Mouse (Mus musculus) stomach, embryonic 15.5 days (tissue): ENCODE data around the gene Pip5kl1. TPM values are rescaled to one million over a fixed set of nuclear protein-coding genes. Genes with fewer than 3 reads are reported as not detected.

Source experiments
- ATAC-seq: fragments of 200-750 bp; cut with Nextera tagmentation; 2 replicates; pipeline ENCODE4 v1.8.0; 2017; ENCODE audit warnings: low read depth, moderate number of reproducible peaks, moderate TSS enrichment; ENCODE audit not compliant: insufficient read depth, low FRiP score
- H3K27ac ChIP-seq: fragments of 300-500 bp; sonication (generic); 2 replicates; pipeline ENCODE4 v1.5.1; 2015; ENCODE audit warnings: mild to moderate bottlenecking, inconsistent platforms
- H3K27me3 ChIP-seq: fragments of 300-500 bp; sonication (generic); replicated peaks from 2 replicates; pipeline ENCODE4 v1.6.1; 2015; ENCODE audit warnings: inconsistent platforms
- H3K36me3 ChIP-seq: fragments of 300-500 bp; sonication (generic); 2 replicates; pipeline ENCODE4 v1.6.1; 2015; ENCODE audit warnings: inconsistent platforms
- H3K4me1 ChIP-seq: fragments of 300-500 bp; sonication (generic); 2 replicates; pipeline ENCODE4 v1.6.1; 2015; ENCODE audit warnings: inconsistent platforms
- H3K4me2 ChIP-seq: fragments of 300-500 bp; sonication (generic); 2 replicates; pipeline ENCODE4 v1.6.1; 2015; ENCODE audit warnings: mild to moderate bottlenecking, inconsistent platforms
- H3K4me3 ChIP-seq: fragments of 300-500 bp; sonication (generic); replicated peaks from 2 replicates; pipeline ENCODE4 v1.5.1; 2015; ENCODE audit warnings: inconsistent platforms
- H3K9ac ChIP-seq: fragments of 300-500 bp; sonication (generic); 2 replicates; pipeline ENCODE4 v1.6.1; 2015; ENCODE audit warnings: inconsistent platforms
- H3K9me3 ChIP-seq: fragments of 300-500 bp; sonication (generic); 2 replicates; pipeline ENCODE4 v1.6.1; 2016; ENCODE audit warnings: inconsistent platforms
- WGBS: fragments of 180-500 bp; shearing (Covaris S2); methylation state at CpG from one replicate; pipeline ENCODE4 v1.1.7; 2015; 5-methylcytosine and 5-hydroxymethylcytosine counted together
- polyA plus RNA-seq: library from polyadenylated mRNA; unstranded; fragments of >200 nt; fragmentation: Nextera tagmentation; extraction: Ambion mirVana; gene quantifications from 2 replicates; pipeline ENCODE4 v1.2.1, GENCODE M21; 2015

The Pip5kl1 gene
- polyA plus RNA-seq, result 0.36 and 0.61 TPM in 2 replicates

DNA sequence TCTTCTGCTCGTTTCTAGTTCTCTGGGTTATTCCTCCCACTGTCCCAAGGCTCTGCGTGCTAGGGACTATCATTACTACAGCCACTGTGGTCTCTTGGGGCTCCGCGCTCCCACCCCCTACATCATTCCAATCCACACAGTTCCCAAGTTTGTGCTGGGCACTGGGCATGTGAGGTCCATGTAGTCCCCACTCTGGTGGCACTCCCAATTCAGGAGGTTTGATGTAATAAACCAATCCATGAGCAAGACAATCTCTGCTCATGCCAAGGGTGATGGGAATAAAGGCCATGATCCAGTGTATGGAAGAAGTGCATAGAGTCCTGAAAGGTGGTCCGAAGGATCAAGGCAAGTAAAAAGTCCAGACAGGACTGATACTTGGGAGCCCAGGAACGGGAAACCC lies at the start of gene Pip5kl1:
TSS of gene Pip5kl1 (plus strand) at position 301 of the 400 bp plus-strand sequence.
- Histone ChIP-seq H3K27ac (no peak within 1 kb of the TSS), H3K9me3 (no peaks in the 10 kb centered on the region), H3K36me3 (peaks cover 6% of the 10 kb centered on the region; the same call in 1 of the 2 replicates), H3K4me3 (peak within 1 kb of the TSS; percentile 33), H3K9ac (peak within 1 kb of the TSS; percentile 16; the same call in 1 of the 2 replicates), H3K4me2 (peak within 1 kb of the TSS; percentile 81), H3K4me1 (peaks cover 24% of the 10 kb centered on the region), H3K27me3 (peaks cover 10% of the 10 kb centered on the region; the same call in 1 of the 2 replicates)
- 71% methylated on average over 6 of the region's 6 CpGs for WGBS
- ATAC-seq, result no peak

DNA sequence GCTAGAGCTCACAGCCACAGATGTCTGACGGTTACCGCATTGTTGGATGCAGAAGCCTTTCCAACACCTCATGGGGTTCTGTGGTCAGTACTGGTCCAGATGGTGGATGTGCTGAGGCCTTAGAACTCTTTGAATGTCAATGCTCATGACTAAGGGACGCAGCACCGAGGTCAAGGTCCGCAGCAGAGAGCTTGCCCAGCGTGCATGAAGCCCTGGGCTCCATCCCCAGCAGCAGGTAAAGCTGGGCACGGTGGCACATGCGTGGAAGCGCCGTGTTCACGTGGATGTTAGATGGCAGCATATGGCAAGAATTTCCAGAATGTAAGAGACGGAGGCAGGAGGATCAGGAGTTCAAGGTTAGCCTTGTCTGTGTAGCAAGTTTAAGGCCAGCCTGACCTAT lies 48.8 kb upstream of the Pip5kl1 start:
- no peak overlapping the region for H3K9ac ChIP-seq
- no peak for ATAC-seq
- H3K4me3 ChIP-seq, result no peak overlapping the region
- no peaks in the 10 kb centered on the region for H3K4me1 ChIP-seq
- 86% methylated on average over 12 of the region's 12 CpGs for WGBS
- H3K4me2 ChIP-seq, result no peak overlapping the region
- no peaks in the 10 kb centered on the region for H3K9me3 ChIP-seq
- H3K27me3 ChIP-seq, result no peaks in the 10 kb centered on the region
- no peak overlapping the region for H3K27ac ChIP-seq
- H3K36me3 ChIP-seq, result no peaks in the 10 kb centered on the region

DNA sequence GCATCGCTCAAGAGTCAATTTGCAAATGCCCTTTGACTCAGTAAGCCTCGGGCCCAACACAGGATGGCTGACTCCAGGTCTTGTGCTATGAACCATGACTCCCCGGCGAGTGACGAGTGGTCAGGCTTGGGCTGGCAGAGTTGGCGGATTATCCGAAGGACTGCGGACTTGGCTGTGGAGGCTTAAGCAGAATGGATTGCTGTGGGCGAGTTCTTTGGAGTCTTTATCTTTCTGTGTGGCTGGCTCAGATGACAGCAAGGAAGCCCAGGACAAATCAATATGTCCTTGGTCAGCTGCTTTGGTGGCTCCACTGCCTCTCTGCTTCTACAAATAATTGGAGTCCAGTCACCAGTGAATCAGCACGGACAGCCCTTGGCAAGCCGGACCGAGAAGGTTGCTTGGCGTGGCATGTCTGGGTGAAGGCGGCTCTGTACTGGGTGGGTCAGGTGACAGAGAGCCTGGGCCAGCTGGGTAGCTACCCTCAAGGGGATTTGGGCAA lies 47.1 kb upstream of the Pip5kl1 start:
- no peaks in the 10 kb centered on the region for H3K27me3 ChIP-seq
- no peak overlapping the region for H3K4me3 ChIP-seq
- H3K36me3 ChIP-seq, result no peaks in the 10 kb centered on the region
- H3K27ac ChIP-seq, result no peak overlapping the region
- H3K9me3 ChIP-seq, result no peaks in the 10 kb centered on the region
- no peak overlapping the region for H3K9ac ChIP-seq
- H3K4me2 ChIP-seq, result no peak overlapping the region
- 76% methylated on average over 14 of the region's 14 CpGs for WGBS
- H3K4me1 ChIP-seq, result no peaks in the 10 kb centered on the region
- ATAC-seq, result no peak

DNA sequence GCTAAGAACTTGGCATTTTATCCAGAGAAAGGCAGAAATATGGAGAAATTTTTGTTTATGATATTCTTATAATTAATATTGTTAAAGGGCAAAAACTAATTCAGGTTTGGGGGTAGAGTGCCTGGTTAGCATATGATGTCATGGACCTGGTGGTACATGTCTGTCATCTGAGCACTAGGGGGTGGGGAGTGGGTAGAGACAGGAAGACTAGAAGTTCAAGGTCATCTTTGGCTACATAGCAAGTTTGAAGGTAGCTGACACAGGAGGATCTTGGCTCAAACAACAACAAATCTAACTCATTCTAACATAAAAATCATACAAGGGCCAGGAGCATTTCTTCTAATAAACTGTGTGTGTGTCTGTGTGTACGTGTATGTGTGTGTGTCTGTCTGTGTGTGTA lies 46.3 kb upstream of the Pip5kl1 start:
- H3K4me3 ChIP-seq, result no peak overlapping the region
- no peaks in the 10 kb centered on the region for H3K9me3 ChIP-seq
- no peaks in the 10 kb centered on the region for H3K36me3 ChIP-seq
- H3K27me3 ChIP-seq, result no peaks in the 10 kb centered on the region
- no peaks in the 10 kb centered on the region for H3K4me1 ChIP-seq
- no peak overlapping the region for H3K4me2 ChIP-seq
- H3K9ac ChIP-seq, result no peak overlapping the region
- no peak for ATAC-seq
- H3K27ac ChIP-seq, result no peak overlapping the region
- WGBS, result 86% methylated on average over 1 of the region's 1 CpGs

DNA sequence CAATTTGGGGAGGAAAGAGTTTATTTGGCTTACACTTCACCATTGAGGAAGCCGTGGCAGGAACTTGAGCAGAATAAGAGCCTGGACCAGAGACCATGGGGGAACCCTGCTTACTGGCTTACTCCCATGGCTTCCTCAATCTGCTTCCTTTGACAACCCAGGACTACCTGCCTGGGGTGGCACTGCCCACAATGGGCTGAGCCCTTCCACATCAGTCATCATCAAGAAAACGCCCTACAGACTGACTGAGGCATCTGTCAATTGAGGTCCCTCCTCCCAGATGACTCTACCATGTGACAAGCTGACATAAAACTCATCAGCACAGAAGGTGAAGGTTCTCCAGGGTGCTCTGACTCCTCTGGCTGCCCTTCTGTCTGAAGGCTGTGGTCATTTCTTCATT lies 44.1 kb upstream of the Pip5kl1 start:
- no peak for ATAC-seq
- no peak overlapping the region for H3K4me3 ChIP-seq
- H3K27ac ChIP-seq, result no peak overlapping the region
- no peak overlapping the region for H3K9ac ChIP-seq
- no peaks in the 10 kb centered on the region for H3K27me3 ChIP-seq
- no peaks in the 10 kb centered on the region for H3K36me3 ChIP-seq
- H3K4me1 ChIP-seq, result peaks cover 7% of the 10 kb centered on the region
- WGBS, result 62% methylated on average over 2 of the region's 2 CpGs
- H3K4me2 ChIP-seq, result no peak overlapping the region
- H3K9me3 ChIP-seq, result no peaks in the 10 kb centered on the region

DNA sequence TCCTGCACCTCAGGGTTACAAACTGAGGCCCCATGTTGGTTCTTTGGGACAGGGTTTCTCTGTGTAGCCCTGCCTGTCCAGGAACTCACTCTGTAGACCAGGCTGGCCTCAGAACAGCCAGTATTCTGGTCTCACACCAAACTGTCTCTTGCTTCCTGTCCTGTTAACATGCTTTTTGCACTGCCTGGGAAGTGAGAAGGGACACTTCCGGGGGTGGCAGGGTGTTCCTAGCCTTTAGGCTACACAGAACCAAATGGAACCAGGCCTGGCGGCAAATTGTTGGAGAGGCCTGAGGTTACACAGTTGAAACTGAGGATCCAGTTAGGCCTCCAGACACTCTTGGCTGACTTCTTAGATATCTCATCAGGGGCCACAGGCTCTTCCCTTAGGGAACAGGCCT lies 41.4 kb upstream of the Pip5kl1 start:
- Histone ChIP-seq H3K27me3 (no peaks in the 10 kb centered on the region), H3K27ac (no peak overlapping the region)
- no peak for ATAC-seq

DNA sequence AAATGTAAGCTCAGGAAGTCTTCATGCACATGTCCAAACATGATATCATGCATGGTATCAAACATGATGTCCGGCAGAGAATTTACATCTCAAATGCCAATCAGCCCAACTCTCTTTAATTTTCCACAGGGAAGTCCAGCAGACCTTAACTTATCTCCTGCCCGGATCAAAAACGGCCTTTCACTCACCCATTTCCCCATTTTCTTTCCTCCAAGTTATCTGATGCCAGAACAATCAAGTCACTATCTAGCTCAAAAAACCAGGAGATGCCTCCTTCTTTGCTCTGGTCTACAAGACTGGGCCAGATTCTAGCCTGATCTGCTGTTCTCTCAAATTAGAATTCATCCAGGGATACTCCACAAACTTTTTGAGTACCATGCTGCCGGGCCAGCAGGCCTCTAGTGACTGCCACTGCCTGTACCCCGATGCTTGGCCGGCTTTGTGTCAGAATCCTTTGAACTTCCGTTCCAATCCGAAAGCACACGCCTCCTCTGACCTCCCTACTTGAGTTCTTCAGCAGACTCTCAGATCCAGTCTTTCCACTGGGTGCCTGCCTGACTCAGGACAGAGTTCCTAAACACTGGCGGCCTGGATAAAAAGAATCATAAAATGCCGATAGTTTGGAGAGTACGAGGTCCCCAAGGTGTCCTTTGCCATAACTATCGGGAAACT lies 40.4 kb upstream of the Pip5kl1 start:
- Histone ChIP-seq H3K9ac (peak overlapping the region; percentile 42), H3K4me2 (peak overlapping the region; percentile 78), H3K27ac (peak overlapping the region; percentile 98), H3K4me3 (peak overlapping the region; percentile 80), H3K9me3 (no peaks in the 10 kb centered on the region), H3K4me1 (peaks cover 39% of the 10 kb centered on the region), H3K36me3 (no peaks in the 10 kb centered on the region), H3K27me3 (no peaks in the 10 kb centered on the region)
- ATAC-seq, result 0 out of 2 replicates have a peak, but pooled peaks have one; percentile 8
- 12% methylated on average over 13 of the region's 13 CpGs for WGBS

More for the DNA sequence above, 41.4 kb upstream of the Pip5kl1 start:
- H3K4me2 ChIP-seq, result no peak overlapping the region
- H3K9ac ChIP-seq, result no peak overlapping the region
- peaks cover 29% of the 10 kb centered on the region for H3K4me1 ChIP-seq
- no peak overlapping the region for H3K4me3 ChIP-seq
- no peaks in the 10 kb centered on the region for H3K9me3 ChIP-seq
- H3K36me3 ChIP-seq, result no peaks in the 10 kb centered on the region
- WGBS, result 88% methylated on average over 2 of the region's 2 CpGs

DNA sequence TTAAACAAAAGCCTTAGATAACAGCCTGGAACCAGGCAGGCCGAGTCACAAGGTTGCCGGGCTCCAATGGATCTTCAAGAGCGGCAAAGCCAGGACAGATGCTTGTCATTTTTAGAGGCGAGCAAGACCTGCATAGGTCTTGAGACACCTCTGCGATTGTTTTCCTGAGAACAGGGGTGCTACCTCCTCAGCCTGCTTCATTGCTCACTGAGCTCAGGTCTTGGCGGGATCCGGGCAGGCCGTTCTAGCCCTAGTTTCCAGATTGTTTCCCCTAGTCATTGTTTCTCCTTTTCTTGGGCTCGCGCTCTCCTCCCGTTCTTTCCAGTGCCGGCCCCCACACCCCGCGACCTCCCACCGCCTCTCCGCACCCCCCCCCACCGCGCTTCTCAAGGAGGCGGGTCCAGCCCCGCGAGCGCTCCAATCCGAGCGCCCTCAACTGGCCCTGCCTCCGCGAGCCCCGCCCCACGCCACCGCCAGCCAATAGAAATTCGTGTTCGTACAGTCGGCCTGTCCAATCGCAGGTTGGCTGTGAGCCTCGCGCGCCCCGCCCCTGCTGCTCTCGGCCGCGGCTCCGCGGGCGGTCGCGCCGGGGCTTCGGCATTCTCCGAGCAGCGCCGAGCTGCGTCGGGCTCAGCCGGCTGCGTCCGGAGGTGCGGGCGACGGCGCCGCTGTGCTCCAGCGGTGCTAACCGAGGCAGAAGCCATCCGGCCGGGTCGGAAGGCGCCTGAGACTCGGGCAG lies 39.7 kb upstream of the Pip5kl1 start, which contains the start of gene Fam102a:
TSS of gene Fam102a (plus strand) at position 600 of the 739 bp plus-strand sequence.
- WGBS, result under 1% methylated on average over 66 of the region's 67 CpGs
- peak within 1 kb of the TSS; percentile 99 for H3K27ac ChIP-seq
- peak; percentile 93 for ATAC-seq
- no peaks in the 10 kb centered on the region for H3K36me3 ChIP-seq
- peak within 1 kb of the TSS; percentile 85 for H3K4me2 ChIP-seq
- peaks cover 46% of the 10 kb centered on the region for H3K4me1 ChIP-seq
- peak within 1 kb of the TSS; percentile 85 for H3K9ac ChIP-seq
- peak within 1 kb of the TSS; percentile 80 for H3K4me3 ChIP-seq
- H3K27me3 ChIP-seq, result no peaks in the 10 kb centered on the region
- no peaks in the 10 kb centered on the region for H3K9me3 ChIP-seq

DNA sequence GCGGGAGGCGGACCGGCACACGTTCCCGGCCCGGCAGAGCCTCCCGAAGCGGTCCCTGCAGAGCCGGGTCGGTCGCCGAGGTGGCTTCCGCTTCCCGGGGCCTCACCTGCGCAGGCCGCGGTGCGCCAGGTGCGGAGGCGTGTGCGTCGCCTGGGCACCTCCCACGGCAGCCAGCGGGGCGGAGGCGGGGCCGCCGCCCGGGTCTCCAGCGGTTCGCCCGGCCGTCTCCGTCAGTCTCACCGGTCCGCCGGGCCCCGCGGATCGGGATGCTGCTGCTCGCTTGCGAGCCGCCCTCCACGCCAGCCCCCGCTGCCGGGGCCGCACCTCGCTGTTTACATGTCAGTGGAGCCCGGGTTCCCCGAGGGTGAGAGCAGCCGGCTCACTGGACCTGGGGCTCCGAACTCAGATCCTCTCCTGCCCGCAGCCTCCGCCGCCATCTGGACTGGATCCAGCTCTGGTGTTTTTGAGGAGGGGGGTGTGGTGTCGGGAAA lies 39.1 kb upstream of the Pip5kl1 start:
- Histone ChIP-seq H3K4me1 (peaks cover 50% of the 10 kb centered on the region), H3K4me2 (peak overlapping the region; percentile 85), H3K36me3 (no peaks in the 10 kb centered on the region), H3K4me3 (peak overlapping the region; percentile 80), H3K9me3 (no peaks in the 10 kb centered on the region), H3K9ac (peak overlapping the region; percentile 85), H3K27ac (peak overlapping the region; percentile 99), H3K27me3 (no peaks in the 10 kb centered on the region)
- ATAC-seq, result peak; percentile 58
- under 1% methylated on average over 51 of the region's 56 CpGs for whole genome bisulfite sequencing

DNA sequence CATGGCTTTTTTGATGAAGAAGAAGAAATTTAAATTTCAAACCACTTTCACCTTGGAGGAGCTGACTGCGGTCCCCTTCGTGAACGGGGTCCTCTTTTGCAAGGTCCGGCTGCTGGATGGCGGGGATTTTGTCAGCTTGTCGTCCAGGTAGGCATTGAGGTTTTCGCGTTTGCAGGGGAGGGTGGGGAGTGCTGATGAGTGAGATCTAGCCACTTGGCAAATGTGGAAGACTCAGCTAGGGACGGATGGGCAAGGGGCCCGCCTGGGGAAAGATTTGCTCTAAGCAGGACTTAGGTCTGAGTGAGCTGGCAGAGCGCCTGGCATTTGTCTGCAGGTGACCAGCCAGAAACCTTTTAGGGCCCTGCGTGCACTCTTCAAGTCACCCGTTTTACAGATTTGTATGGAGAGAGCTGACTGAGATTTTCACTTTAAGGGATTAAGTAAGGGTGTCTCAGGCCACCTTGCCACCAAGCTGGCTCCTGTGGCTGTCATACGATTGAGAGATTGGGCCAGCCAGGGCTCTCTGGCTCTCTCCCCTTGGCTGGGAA lies 38.4 kb upstream of the Pip5kl1 start:
- Histone ChIP-seq H3K9me3 (no peaks in the 10 kb centered on the region), H3K27ac (peak overlapping the region; percentile 99), H3K4me3 (peak overlapping the region; percentile 80), H3K36me3 (no peaks in the 10 kb centered on the region), H3K9ac (peak overlapping the region; percentile 85), H3K4me1 (peaks cover 50% of the 10 kb centered on the region), H3K4me2 (peak overlapping the region; percentile 85), H3K27me3 (no peaks in the 10 kb centered on the region)
- 3% methylated on average over 14 of the region's 14 CpGs for WGBS
- no peak for ATAC-seq

DNA sequence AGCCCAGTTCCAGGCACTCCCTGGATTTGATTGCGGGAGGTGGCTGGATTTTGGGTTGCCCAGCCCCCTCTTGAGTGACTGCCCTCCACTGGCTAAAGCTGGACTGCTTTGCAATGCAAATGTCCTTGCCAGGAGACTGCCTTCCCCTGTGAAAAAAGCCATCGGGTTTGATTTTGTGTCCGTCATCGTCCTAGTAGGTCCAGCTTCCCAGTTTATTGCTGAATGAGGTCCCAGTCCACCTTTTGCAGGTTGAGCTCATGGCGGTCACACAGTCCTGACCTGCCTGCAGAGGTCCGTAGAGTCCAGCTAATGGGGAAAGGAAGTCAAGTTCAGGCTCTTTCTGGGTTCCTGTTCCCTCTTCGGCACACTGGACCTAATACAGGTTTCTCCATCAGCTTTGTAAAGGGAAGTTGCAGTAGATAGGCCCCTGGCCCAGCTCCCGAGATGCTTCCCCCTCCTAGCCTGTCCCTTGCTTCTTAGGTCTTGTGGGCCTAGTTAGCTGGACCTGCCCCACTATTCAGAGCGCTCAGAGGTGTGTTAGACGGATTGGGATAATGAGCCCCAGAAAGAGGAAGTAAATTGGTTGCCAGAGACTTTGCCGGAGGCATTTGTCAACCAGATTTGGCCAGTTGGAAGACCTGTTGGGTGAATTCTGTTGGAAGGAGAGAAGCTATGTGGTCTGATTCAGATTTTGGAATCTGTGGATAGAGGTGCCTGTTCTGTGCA lies 37.8 kb upstream of the Pip5kl1 start:
- no peaks in the 10 kb centered on the region for H3K36me3 ChIP-seq
- H3K4me1 ChIP-seq, result peaks cover 50% of the 10 kb centered on the region
- H3K27me3 ChIP-seq, result no peaks in the 10 kb centered on the region
- H3K4me3 ChIP-seq, result peak overlapping the region; percentile 80
- H3K4me2 ChIP-seq, result peak overlapping the region; percentile 85
- H3K9ac ChIP-seq, result peak overlapping the region; percentile 85
- H3K27ac ChIP-seq, result peak overlapping the region; percentile 99
- 8% methylated on average over 11 of the region's 11 CpGs for WGBS
- no peaks in the 10 kb centered on the region for H3K9me3 ChIP-seq
- ATAC-seq, result no peak
